Mouse (Mus musculus) liver, adult 2 months (tissue): ENCODE results near the gene Sema4b.

ENCODE experiments used
- CTCF ChIP-seq: fragments of 200-500 bp; IDR thresholded peaks from 2 replicates; pipeline ENCODE4 v1.5.1; 2011; ENCODE audit warnings: low read depth, low read length, control low read depth
- POLR2A ChIP-seq: fragments of 200-500 bp; IDR thresholded peaks from 2 replicates; pipeline ENCODE4 v1.6.1; 2011; ENCODE audit warnings: low read length, control low read depth; ENCODE audit not compliant: insufficient read depth; ENCODE audit errors: extremely low read depth

DNA sequence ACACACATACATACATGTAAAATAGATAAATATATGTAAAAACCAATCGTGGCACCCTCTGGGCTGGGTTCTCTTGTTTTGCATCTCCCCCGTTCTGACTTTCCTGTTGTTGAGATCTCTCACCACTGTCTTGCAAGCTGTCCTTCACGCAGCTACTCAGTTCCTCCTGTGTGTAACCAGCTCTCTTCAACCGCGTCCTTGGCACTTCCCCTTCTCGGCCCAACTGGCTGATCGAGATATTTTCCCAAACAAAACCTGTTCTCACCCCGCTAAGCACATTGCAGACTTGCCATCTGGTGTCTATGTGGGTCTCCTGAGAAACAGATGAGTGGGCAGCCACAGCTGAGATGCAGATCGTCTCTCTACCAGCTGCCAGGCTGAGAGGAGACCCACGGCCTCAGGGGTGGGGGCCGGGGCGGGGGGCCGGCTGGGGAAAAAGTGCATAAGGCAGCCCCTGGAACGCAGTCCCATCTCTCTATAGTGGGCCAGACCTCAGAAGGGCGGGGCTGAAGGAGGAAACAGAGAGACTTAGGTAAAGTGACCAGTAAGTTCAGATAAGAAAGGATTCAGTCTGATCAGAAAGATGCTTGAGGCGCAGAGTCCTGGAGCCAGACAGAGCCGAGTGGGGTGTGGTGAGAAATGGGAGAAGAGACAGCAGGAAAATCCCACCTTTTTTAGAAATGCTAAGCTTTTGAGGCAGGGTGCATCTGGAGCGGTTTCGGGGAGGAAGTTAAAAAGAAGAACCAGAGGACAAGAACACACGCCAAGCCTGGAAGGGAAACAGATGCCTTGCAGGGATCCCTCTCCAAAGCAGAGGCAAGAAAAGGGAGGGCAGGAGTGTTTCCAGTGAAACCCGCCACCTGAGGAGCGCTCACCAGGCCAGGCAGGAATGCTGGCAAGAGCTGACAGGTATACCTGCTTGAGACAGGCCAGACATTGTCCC is 43.0 kb upstream of the Sema4b start:
- TF ChIP-seq CTCF (no peak), POLR2A (no peak)
